Mouse (Mus musculus) E14TG2a.4 (cell line): ENCODE measurements at regions not wholly inside any gene's neighbourhood (a gene's known extent, or its start where the extent isn't known, plus 50 kb on each side); places are given as distances from the start of the nearest gene placed in this dataset.

Experiments used
- CTCF ChIP-seq: conservative IDR thresholded peaks from 2 replicates; pipeline ENCODE4 v1.5.1; 2014; ENCODE audit warnings: low read length
- NANOG ChIP-seq: IDR thresholded peaks from 2 replicates; pipeline ENCODE4 v1.6.1; 2014; ENCODE audit warnings: borderline replicate concordance, low read length, mixed read lengths
- POU5F1 ChIP-seq: IDR thresholded peaks from 2 replicates; pipeline ENCODE4 v1.6.1; 2014; ENCODE audit warnings: low read length, borderline replicate concordance

DNA sequence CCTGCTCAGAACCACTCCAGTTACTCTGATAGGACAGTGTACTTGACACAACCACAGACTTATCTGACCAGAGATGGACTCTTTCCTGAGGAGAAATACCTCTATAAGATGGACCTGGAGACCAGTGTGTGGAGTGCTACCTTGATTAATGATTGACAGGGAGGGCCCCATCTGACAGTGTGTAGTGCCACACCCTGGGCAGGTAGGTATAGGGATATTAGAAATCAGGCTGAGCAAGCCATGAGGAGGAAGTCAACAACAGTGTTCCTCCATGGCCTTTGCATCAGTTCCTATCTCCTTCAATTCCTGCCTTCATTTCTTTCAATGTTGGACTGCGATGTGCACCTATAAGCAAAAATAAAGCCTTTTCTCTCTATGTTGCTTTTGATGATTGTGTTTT, 429.4 kb upstream of the Tenm3 start:
- TF ChIP-seq CTCF (no peak), NANOG (no peak), POU5F1 (no peak)
